Mouse (Mus musculus) lung, adult 2 months (tissue): ENCODE results near the gene Mlst8.

ENCODE experiments used
- CTCF ChIP-seq: fragments of 200-500 bp; IDR thresholded peaks from 2 replicates; pipeline ENCODE4 v1.5.1; 2011; ENCODE audit warnings: mild to moderate bottlenecking, low read length, control low read depth; ENCODE audit not compliant: insufficient read depth
- POLR2A ChIP-seq: fragments of 200-500 bp; IDR thresholded peaks from 2 replicates; pipeline ENCODE4 v1.6.1; 2011; ENCODE audit warnings: low read depth, mild to moderate bottlenecking, control low read depth, low read length, borderline replicate concordance; ENCODE audit errors: extremely low read depth

GRCm38 (mm10) chr17:24480201-24480826, 1.4 kb upstream of the Mlst8 start:
- TF ChIP-seq CTCF: 0 out of 2 replicates have a peak, but pooled peaks have one; percentile 2
- no peak for TF ChIP-seq POLR2A
